Comparison of ENCODE assay signal across 20 mouse cellular contexts in the genomic region with DNA sequence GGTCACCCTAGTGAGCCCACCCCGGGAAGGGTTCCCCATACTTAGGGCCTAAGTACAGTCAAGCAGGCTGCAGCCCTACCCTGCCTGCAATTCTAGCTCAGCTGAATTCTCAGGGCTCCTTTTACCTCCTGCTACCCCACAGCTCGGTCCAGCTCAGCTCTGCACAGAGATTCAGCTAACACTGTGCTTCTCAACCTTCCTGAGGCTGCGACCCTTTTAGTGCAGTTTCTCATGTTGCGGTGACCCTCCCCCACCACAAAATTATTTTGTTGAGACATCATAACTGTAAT. TPM values are rescaled to one million over a fixed set of nuclear protein-coding genes. Genes with fewer than 3 reads are reported as not detected.
A peak's percentile ranks its signal among the peaks of the same experiment; 100 is the strongest.
DNase-seq lines count a peak whose midpoint lies in the region; ATAC-seq and TF ChIP-seq lines count a peak whose summit lies in the region.
"Had no signal": no experiment of that assay in that cellular context is flagged by ENCODE, and none has a peak within 500 bp of the region (broad histone marks: within the 10 kb centered on the region; RNA-seq: fewer than 3 reads in every experiment).

No protein-coding gene starts in this region.

- H3K36me3 ChIP-seq in forebrain, embryonic 10.5 days (replicated peaks) = no peaks in the 10 kb centered on the region
- no peaks in the 10 kb centered on the region for H3K36me3 ChIP-seq in forebrain, embryonic 11.5 days (ENCODE audit: control insufficient read depth, insufficient read depth, low read length)
- no peaks in the 10 kb centered on the region for H3K36me3 ChIP-seq in liver, embryonic 11.5 days (ENCODE audit: control insufficient read depth, insufficient read depth, low read length)
- H3K36me3 ChIP-seq in liver, postnatal 0 days (replicated peaks; ENCODE audit: insufficient read depth, low read length) = no peaks in the 10 kb centered on the region
- H3K36me3 ChIP-seq in intestine, embryonic 16.5 days (ENCODE audit: control insufficient read depth, insufficient read depth, low read length) = no peaks in the 10 kb centered on the region
- no peaks in the 10 kb centered on the region for H3K36me3 ChIP-seq in liver, embryonic 16.5 days (ENCODE audit: control insufficient read depth, insufficient read depth)
- H3K36me3 ChIP-seq: heart, embryonic 10.5 days; hindbrain, embryonic 12.5 days; limb, embryonic 15.5 days; neural tube, embryonic 12.5 days had no signal

- no peak for DNase-seq in forebrain, embryonic 10.5 days (ENCODE audit: extremely low spot score, low spot score)
- DNase-seq in forebrain, embryonic 11.5 days (ENCODE audit: low spot score) = no peak
- DNase-seq in liver, embryonic 11.5 days (ENCODE audit: low spot score) = no peak
- no peak for DNase-seq in liver, postnatal 0 days
- DNase-seq in adipocyte (ENCODE audit: low spot score) = no peak
- DNase-seq in frontal cortex, postnatal 25 days (ENCODE audit: low spot score in 2 of 2) = no peak
- DNase-seq: adrenal gland, postnatal 36 days; cerebellum, adult 11-12 months; cerebellum, postnatal 25 days; right cerebral cortex, adult 18-20 months; thymus, postnatal 25 days had no signal

- H3K9ac ChIP-seq in forebrain, embryonic 11.5 days (ENCODE audit: low read length) = no peak overlapping the region
- H3K9ac ChIP-seq in liver, embryonic 11.5 days (ENCODE audit: low read depth, low read length) = no peak overlapping the region
- no peak overlapping the region for H3K9ac ChIP-seq in liver, postnatal 0 days (replicated peaks)
- H3K9ac ChIP-seq in intestine, embryonic 16.5 days (ENCODE audit: low read depth, low read length) = no peak overlapping the region
- no peak overlapping the region for H3K9ac ChIP-seq in liver, embryonic 16.5 days (ENCODE audit: low read depth, low read length)
- H3K9ac ChIP-seq: hindbrain, embryonic 12.5 days; limb, embryonic 15.5 days; neural tube, embryonic 12.5 days had no signal

- H3K9me3 ChIP-seq in forebrain, embryonic 10.5 days = no peaks in the 10 kb centered on the region
- H3K9me3 ChIP-seq in forebrain, embryonic 11.5 days (ENCODE audit: control insufficient read depth, low read length) = no peaks in the 10 kb centered on the region
- no peaks in the 10 kb centered on the region for H3K9me3 ChIP-seq in liver, embryonic 11.5 days (ENCODE audit: control insufficient read depth, low read length)
- H3K9me3 ChIP-seq in liver, postnatal 0 days (ENCODE audit: low read length) = no peaks in the 10 kb centered on the region
- no peaks in the 10 kb centered on the region for H3K9me3 ChIP-seq in intestine, embryonic 16.5 days (ENCODE audit: control insufficient read depth, low read length)
- H3K9me3 ChIP-seq in liver, embryonic 16.5 days (replicated peaks; ENCODE audit: control insufficient read depth, low read length) = no peaks in the 10 kb centered on the region
- H3K9me3 ChIP-seq: heart, embryonic 10.5 days; hindbrain, embryonic 12.5 days; limb, embryonic 15.5 days; neural tube, embryonic 12.5 days had no signal

- ATAC-seq in forebrain, embryonic 11.5 days (replicated peaks; ENCODE audit: low FRiP score) = no peak
- ATAC-seq in liver, embryonic 11.5 days (replicated peaks; ENCODE audit: low FRiP score) = peak; percentile 38; the same call in 1 of the 2 replicates
- ATAC-seq in liver, postnatal 0 days = no peak
- peak; percentile 38 for ATAC-seq in intestine, embryonic 16.5 days
- ATAC-seq in liver, embryonic 16.5 days (ENCODE audit: low read depth) = no peak
- ATAC-seq: forebrain, embryonic 14.5 days had no signal

- TF ChIP-seq CTCF in liver, postnatal 0 days (IDR thresholded peaks at IDR 0.05; ENCODE audit: low read depth) = no peak

- 80% methylated on average over 4 of the region's 4 CpGs for WGBS in forebrain, embryonic 10.5 days
- 74% methylated on average over 4 of the region's 4 CpGs for WGBS in forebrain, embryonic 11.5 days
- WGBS in liver, embryonic 11.5 days = 64% methylated on average over 4 of the region's 4 CpGs
- WGBS in liver, postnatal 0 days (ENCODE audit: insufficient replicate concordance) = 59% methylated on average over 4 of the region's 4 CpGs
- WGBS in intestine, embryonic 16.5 days = 63% methylated on average over 4 of the region's 4 CpGs
- WGBS in liver, embryonic 16.5 days (ENCODE audit: insufficient replicate concordance) = 51% methylated on average over 4 of the region's 4 CpGs

- peaks cover 49% of the 10 kb centered on the region for H3K4me1 ChIP-seq in forebrain, embryonic 10.5 days
- H3K4me1 ChIP-seq in forebrain, embryonic 11.5 days (replicated peaks; ENCODE audit: control insufficient read depth, insufficient read depth, low read length) = 0 out of 2 replicates have a peak, but pooled peaks cover 2% of the 10 kb centered on the region
- H3K4me1 ChIP-seq in liver, embryonic 11.5 days (replicated peaks; ENCODE audit: control insufficient read depth, insufficient read depth, low read length) = peaks cover 4% of the 10 kb centered on the region
- H3K4me1 ChIP-seq in liver, postnatal 0 days (ENCODE audit: insufficient read depth) = peaks cover 15% of the 10 kb centered on the region
- peaks cover 20% of the 10 kb centered on the region for H3K4me1 ChIP-seq in intestine, embryonic 16.5 days (ENCODE audit: control insufficient read depth, insufficient read depth, low read length)
- H3K4me1 ChIP-seq in liver, embryonic 16.5 days (ENCODE audit: control insufficient read depth, low read depth, low read length) = peaks cover 4% of the 10 kb centered on the region

- H3K4me2 ChIP-seq in forebrain, embryonic 11.5 days (ENCODE audit: low read depth, low read length, severe bottlenecking) = no peak overlapping the region
- H3K4me2 ChIP-seq in liver, embryonic 11.5 days = no peak overlapping the region
- no peak overlapping the region for H3K4me2 ChIP-seq in liver, postnatal 0 days (ENCODE audit: low read depth, low read length)
- H3K4me2 ChIP-seq in intestine, embryonic 16.5 days (ENCODE audit: low read depth, low read length) = no peak overlapping the region
- H3K4me2 ChIP-seq in liver, embryonic 16.5 days (ENCODE audit: low read depth, low read length) = no peak overlapping the region
- H3K4me2 ChIP-seq: hindbrain, embryonic 12.5 days; limb, embryonic 15.5 days; midbrain, embryonic 11.5 days; neural tube, embryonic 12.5 days had no signal

- no peaks in the 10 kb centered on the region for H3K27me3 ChIP-seq in forebrain, embryonic 10.5 days (ENCODE audit: poor library complexity, severe bottlenecking)
- no peaks in the 10 kb centered on the region for H3K27me3 ChIP-seq in forebrain, embryonic 11.5 days (ENCODE audit: control insufficient read depth, insufficient read depth, low read length)
- H3K27me3 ChIP-seq in liver, embryonic 11.5 days (replicated peaks; ENCODE audit: control insufficient read depth, insufficient read depth, low read length) = no peaks in the 10 kb centered on the region
- H3K27me3 ChIP-seq in liver, postnatal 0 days (ENCODE audit: insufficient read depth, low read length) = no peaks in the 10 kb centered on the region
- H3K27me3 ChIP-seq in intestine, embryonic 16.5 days (replicated peaks; ENCODE audit: control insufficient read depth, insufficient read depth, low read length) = no peaks in the 10 kb centered on the region
- H3K27me3 ChIP-seq in liver, embryonic 16.5 days (ENCODE audit: control insufficient read depth, insufficient read depth, low read depth, low read length) = no peaks in the 10 kb centered on the region
- H3K27me3 ChIP-seq: hindbrain, embryonic 12.5 days; limb, embryonic 15.5 days; neural tube, embryonic 12.5 days had no signal

- no peak overlapping the region for H3K4me3 ChIP-seq in forebrain, embryonic 10.5 days
- no peak overlapping the region for H3K4me3 ChIP-seq in forebrain, embryonic 11.5 days (ENCODE audit: low read depth, low read length)
- H3K4me3 ChIP-seq in liver, embryonic 11.5 days (ENCODE audit: low read depth, low read length) = no peak overlapping the region
- no peak overlapping the region for H3K4me3 ChIP-seq in liver, postnatal 0 days (ENCODE audit: low read depth, low read length)
- no peak overlapping the region for H3K4me3 ChIP-seq in intestine, embryonic 16.5 days (ENCODE audit: low read length)
- no peak overlapping the region for H3K4me3 ChIP-seq in liver, embryonic 16.5 days (ENCODE audit: low read depth, low read length)
- H3K4me3 ChIP-seq: heart, embryonic 10.5 days; hindbrain, embryonic 12.5 days; limb, embryonic 15.5 days; neural tube, embryonic 12.5 days had no signal

- H3K27ac ChIP-seq in forebrain, embryonic 10.5 days = peak overlapping the region; percentile 44
- no peak overlapping the region for H3K27ac ChIP-seq in forebrain, embryonic 11.5 days (ENCODE audit: low read depth, low read length)
- H3K27ac ChIP-seq in liver, embryonic 11.5 days (ENCODE audit: low read depth, low read length) = peak overlapping the region; percentile 44; the same call in 1 of the 2 replicates
- no peak overlapping the region for H3K27ac ChIP-seq in liver, postnatal 0 days (ENCODE audit: low read depth)
- H3K27ac ChIP-seq in intestine, embryonic 16.5 days (ENCODE audit: low read length) = no peak overlapping the region
- H3K27ac ChIP-seq in liver, embryonic 16.5 days (ENCODE audit: low read length) = 0 out of 2 replicates have a peak overlapping the region, but pooled peaks have one; percentile 7
- H3K27ac ChIP-seq: hindbrain, embryonic 12.5 days; neural tube, embryonic 12.5 days had no signal

- no peak for TF ChIP-seq EP300 in liver, postnatal 0 days (IDR thresholded peaks at IDR 0.05; ENCODE audit: low read depth)

RNA-seq across cellular contexts. Expression of gene Mras, which starts 12.7 kb away (rescaled TPM):
- 7.6 and 8.7 TPM in 2 replicates for polyA plus RNA-seq in forebrain, embryonic 10.5 days (2016; fragmentation: Nextera tagmentation; extraction: Ambion mirVana)
- polyA plus RNA-seq in forebrain, embryonic 11.5 days (2014; fragmentation: Nextera tagmentation; extraction: Ambion mirVana) = 15.5 and 16.8 TPM in 2 replicates
- 4.8 and 5.5 TPM in 2 replicates for polyA plus RNA-seq in liver, embryonic 11.5 days (2014; fragmentation: Nextera tagmentation; extraction: Ambion mirVana)
- polyA plus RNA-seq in liver, postnatal 0 days (2015; fragmentation: Nextera tagmentation; extraction: Ambion mirVana) = 1.0 and 1.5 TPM in 2 replicates
- 6.8 and 6.9 TPM in 2 replicates for polyA plus RNA-seq in intestine, embryonic 16.5 days (2015; fragmentation: Nextera tagmentation; extraction: Ambion mirVana)
- 3.3 and 3.8 TPM in 2 replicates for polyA plus RNA-seq in liver, embryonic 16.5 days (2015; fragmentation: Nextera tagmentation; extraction: Ambion mirVana)

RNA-seq across cellular contexts. Expression of gene Nme9, which starts 26.8 kb away (rescaled TPM):
- polyA plus RNA-seq in forebrain, embryonic 10.5 days (2016; fragmentation: Nextera tagmentation; extraction: Ambion mirVana) = not detected in 2 replicates
- polyA plus RNA-seq in forebrain, embryonic 11.5 days (2014; fragmentation: Nextera tagmentation; extraction: Ambion mirVana) = not detected in 2 replicates
- not detected in 2 replicates for polyA plus RNA-seq in liver, embryonic 11.5 days (2014; fragmentation: Nextera tagmentation; extraction: Ambion mirVana)
- polyA plus RNA-seq in liver, postnatal 0 days (2015; fragmentation: Nextera tagmentation; extraction: Ambion mirVana) = not detected in 2 replicates
- 0.73 and 0.76 TPM in 2 replicates for polyA plus RNA-seq in intestine, embryonic 16.5 days (2015; fragmentation: Nextera tagmentation; extraction: Ambion mirVana)
- polyA plus RNA-seq in liver, embryonic 16.5 days (2015; fragmentation: Nextera tagmentation; extraction: Ambion mirVana) = not detected in 2 replicates
- polyA plus RNA-seq: heart, embryonic 10.5 days; kidney, embryonic 14.5 days; limb, embryonic 15.5 days; midbrain, embryonic 11.5 days; neural tube, embryonic 12.5 days had no signal

Comparison
In these comparisons a context has a peak if more than half of its experiments do, and no peak if none do; other contexts are left out.
1. H3K27ac ChIP-seq: peak in forebrain, embryonic 10.5 days (single experiment), liver, embryonic 11.5 days (single experiment) and liver, embryonic 16.5 days (single experiment); none in forebrain, embryonic 11.5 days (single experiment), liver, postnatal 0 days (single experiment) and intestine, embryonic 16.5 days (single experiment).
2. ATAC-seq: peak in liver, embryonic 11.5 days (single experiment) and intestine, embryonic 16.5 days (single experiment); none in forebrain, embryonic 11.5 days (single experiment), liver, postnatal 0 days (single experiment) and liver, embryonic 16.5 days (single experiment).